Mouse (Mus musculus): Measurements from ENCODE around the gene Ttc22. TPM values are rescaled to one million over a fixed set of nuclear protein-coding genes. Genes with fewer than 3 reads are reported as not detected.

Gene Ttc22
- polyA plus RNA-seq, 1 experiment = not detected

DNA sequence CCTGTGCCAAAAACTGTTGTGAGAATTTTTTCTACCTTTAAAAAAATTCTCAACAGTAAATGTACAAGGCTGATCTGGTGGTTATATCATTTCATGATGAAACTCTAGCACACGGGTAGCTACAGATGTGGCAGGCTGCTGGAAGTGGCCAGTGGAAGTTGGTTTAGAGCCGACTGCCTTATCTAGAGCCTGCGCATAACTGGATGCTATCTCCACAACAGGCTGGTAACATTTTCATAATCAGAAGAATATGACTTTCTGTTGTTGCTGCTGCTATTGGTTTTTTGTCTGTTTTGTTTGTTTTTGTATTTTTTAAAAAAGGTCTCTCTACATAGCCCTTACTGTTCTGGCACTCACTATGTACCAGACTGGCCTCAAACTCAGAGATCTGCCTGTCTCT, 30.3 kb downstream of the Ttc22 start:
- 63% methylated on average over 3 of the region's 3 CpGs for WGBS
- H3K4me1 ChIP-seq (ENCODE audit: control insufficient read depth, insufficient read depth, low read length) = peaks cover 1% of the 10 kb centered on the region; the same call in 1 of the 2 replicates
- TF ChIP-seq POLR2A (IDR thresholded peaks at IDR 0.05; ENCODE audit: borderline replicate concordance, control insufficient read depth, low read depth, low read length) = no peak
- TF ChIP-seq CTCF (IDR thresholded peaks at IDR 0.05; ENCODE audit: control insufficient read depth, insufficient read depth, low read length) = no peak
- no peak overlapping the region for H3K27ac ChIP-seq (ENCODE audit: control insufficient read depth, insufficient read depth, low read depth, low read length, poor library complexity)
- no peak overlapping the region for H3K4me3 ChIP-seq (replicated peaks; ENCODE audit: control insufficient read depth, low read depth, low read length)

DNA sequence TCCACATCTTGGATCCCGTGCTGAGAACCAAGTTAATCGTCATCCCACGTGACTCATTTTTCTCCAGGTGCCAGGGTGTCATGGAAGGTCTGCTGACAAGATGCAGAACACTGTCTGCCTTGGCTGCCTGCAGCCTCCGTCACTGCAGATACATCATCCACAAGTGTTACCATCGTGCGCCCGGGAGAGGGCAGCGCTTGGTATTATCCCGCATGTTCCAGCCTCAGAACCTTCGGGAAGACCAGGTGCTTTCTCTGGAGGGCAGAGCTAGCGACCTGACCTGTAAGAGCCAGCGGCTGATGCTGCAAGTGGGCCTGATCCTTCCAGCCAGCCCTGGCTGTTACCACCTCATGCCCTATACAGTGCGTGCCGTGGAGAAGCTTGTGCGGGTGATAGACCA, 30.8 kb downstream of the Ttc22 start:
- H3K4me1 ChIP-seq (ENCODE audit: control insufficient read depth, insufficient read depth, low read length) = peaks cover 1% of the 10 kb centered on the region; the same call in 1 of the 2 replicates
- H3K27ac ChIP-seq (ENCODE audit: control insufficient read depth, insufficient read depth, low read depth, low read length, poor library complexity) = no peak overlapping the region
- no peak overlapping the region for H3K4me3 ChIP-seq (replicated peaks; ENCODE audit: control insufficient read depth, low read depth, low read length)
- WGBS = 93% methylated on average over 15 of the region's 15 CpGs
- TF ChIP-seq CTCF (IDR thresholded peaks at IDR 0.05; ENCODE audit: control insufficient read depth, insufficient read depth, low read length) (no peak), POLR2A (IDR thresholded peaks at IDR 0.05; ENCODE audit: borderline replicate concordance, control insufficient read depth, low read depth, low read length) (no peak)

DNA sequence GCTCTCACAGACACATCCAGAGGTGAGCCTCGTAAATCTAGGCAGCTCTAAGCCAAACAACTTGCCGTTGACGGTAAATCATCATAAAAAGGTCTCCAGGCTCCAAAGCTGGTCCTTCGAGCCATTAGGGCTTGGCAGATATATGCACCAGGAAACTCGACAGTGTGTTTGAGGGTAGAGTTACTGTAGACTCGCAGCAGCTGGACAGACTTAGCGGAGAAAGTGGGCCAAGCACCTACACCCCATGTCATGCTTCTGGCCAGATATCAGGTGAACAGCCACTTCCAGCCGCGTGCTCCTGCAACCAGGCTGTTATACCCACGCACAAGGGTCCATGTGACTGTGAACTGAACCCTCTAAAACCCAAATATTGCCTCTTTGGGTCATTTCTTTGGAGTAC, 33.4 kb downstream of the Ttc22 start:
- WGBS = 85% methylated on average over 10 of the region's 10 CpGs
- Histone ChIP-seq H3K27ac (ENCODE audit: control insufficient read depth, insufficient read depth, low read depth, low read length, poor library complexity) (no peak overlapping the region), H3K4me3 (replicated peaks; ENCODE audit: control insufficient read depth, low read depth, low read length) (no peak overlapping the region), H3K4me1 (ENCODE audit: control insufficient read depth, insufficient read depth, low read length) (peaks cover 1% of the 10 kb centered on the region; the same call in 1 of the 2 replicates)
- no peak for TF ChIP-seq POLR2A (IDR thresholded peaks at IDR 0.05; ENCODE audit: borderline replicate concordance, control insufficient read depth, low read depth, low read length)
- no peak for TF ChIP-seq CTCF (IDR thresholded peaks at IDR 0.05; ENCODE audit: control insufficient read depth, insufficient read depth, low read length)

GRCm38 (mm10) chr4:106663956-106664470, 41.8 kb downstream of the Ttc22 start:
- TF ChIP-seq POLR2A (IDR thresholded peaks at IDR 0.05; ENCODE audit: borderline replicate concordance, control insufficient read depth, low read depth, low read length) (no peak), CTCF (IDR thresholded peaks at IDR 0.05; ENCODE audit: control insufficient read depth, insufficient read depth, low read length) (no peak)
- no peak overlapping the region for H3K4me3 ChIP-seq (replicated peaks; ENCODE audit: control insufficient read depth, low read depth, low read length)
- H3K27ac ChIP-seq (ENCODE audit: control insufficient read depth, insufficient read depth, low read depth, low read length, poor library complexity) = no peak overlapping the region
- 91% methylated on average over 5 of the region's 5 CpGs for WGBS
- no peaks in the 10 kb centered on the region for H3K4me1 ChIP-seq (ENCODE audit: control insufficient read depth, insufficient read depth, low read length)

DNA sequence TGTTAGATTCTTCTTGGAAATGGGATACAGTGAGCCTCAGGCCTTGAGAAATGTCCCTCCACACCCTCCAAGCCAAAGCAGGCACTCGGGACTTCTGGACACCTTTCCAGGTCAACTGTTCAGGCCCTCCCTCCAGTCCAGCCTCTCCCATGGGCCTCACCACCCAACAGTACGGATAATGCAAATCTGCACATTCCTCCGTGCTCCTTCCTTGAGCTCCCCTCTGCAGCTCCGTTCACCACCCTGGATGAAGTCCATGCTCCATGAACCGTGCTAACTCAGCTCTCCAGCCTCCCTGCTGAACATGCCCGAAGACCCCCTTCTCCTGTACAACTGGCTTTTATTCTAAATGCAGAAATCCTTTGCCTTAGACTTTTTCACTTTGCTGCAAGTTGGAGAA, 42.5 kb downstream of the Ttc22 start:
- WGBS = 87% methylated on average over 6 of the region's 6 CpGs
- Histone ChIP-seq H3K4me3 (replicated peaks; ENCODE audit: control insufficient read depth, low read depth, low read length) (no peak overlapping the region), H3K4me1 (ENCODE audit: control insufficient read depth, insufficient read depth, low read length) (no peaks in the 10 kb centered on the region), H3K27ac (ENCODE audit: control insufficient read depth, insufficient read depth, low read depth, low read length, poor library complexity) (no peak overlapping the region)
- TF ChIP-seq CTCF (IDR thresholded peaks at IDR 0.05; ENCODE audit: control insufficient read depth, insufficient read depth, low read length) (no peak), POLR2A (IDR thresholded peaks at IDR 0.05; ENCODE audit: borderline replicate concordance, control insufficient read depth, low read depth, low read length) (no peak)

- Histone ChIP-seq H3K4me3 (replicated peaks; ENCODE audit: control insufficient read depth, low read depth, low read length) (no peak overlapping the region), H3K27ac (ENCODE audit: control insufficient read depth, insufficient read depth, low read depth, low read length, poor library complexity) (no peak overlapping the region), H3K4me1 (ENCODE audit: control insufficient read depth, insufficient read depth, low read length) (no peaks in the 10 kb centered on the region)
- 96% methylated on average over 2 of the region's 2 CpGs for WGBS
- no peak for TF ChIP-seq CTCF (IDR thresholded peaks at IDR 0.05; ENCODE audit: control insufficient read depth, insufficient read depth, low read length)
- no peak for TF ChIP-seq POLR2A (IDR thresholded peaks at IDR 0.05; ENCODE audit: borderline replicate concordance, control insufficient read depth, low read depth, low read length)
Observed at GRCm38 (mm10) chr4:106665269-106665668, 43.0 kb downstream of the Ttc22 start.

DNA sequence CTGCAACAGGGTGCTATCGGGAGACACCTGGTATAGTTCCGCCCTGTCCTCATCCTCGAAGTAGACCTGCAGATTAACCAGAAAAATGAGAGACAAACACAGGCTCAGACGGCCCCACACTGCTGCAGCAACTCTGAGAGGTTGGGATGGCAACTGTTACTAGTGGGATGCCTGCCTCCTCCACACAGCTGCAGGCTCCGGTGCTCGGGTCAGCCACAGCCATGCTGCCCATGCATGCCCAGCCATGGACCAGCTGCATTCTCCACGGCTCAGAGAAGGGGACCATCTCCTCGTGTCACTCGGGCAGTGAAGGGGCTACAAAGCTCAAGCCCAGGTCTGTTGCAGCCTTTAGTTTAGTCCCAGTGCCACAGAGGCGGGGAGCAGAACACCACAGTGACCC, 43.4 kb downstream of the Ttc22 start:
- TF ChIP-seq POLR2A (IDR thresholded peaks at IDR 0.05; ENCODE audit: borderline replicate concordance, control insufficient read depth, low read depth, low read length) (no peak), CTCF (IDR thresholded peaks at IDR 0.05; ENCODE audit: control insufficient read depth, insufficient read depth, low read length) (no peak)
- Histone ChIP-seq H3K4me1 (ENCODE audit: control insufficient read depth, insufficient read depth, low read length) (no peaks in the 10 kb centered on the region), H3K4me3 (replicated peaks; ENCODE audit: control insufficient read depth, low read depth, low read length) (no peak overlapping the region), H3K27ac (ENCODE audit: control insufficient read depth, insufficient read depth, low read depth, low read length, poor library complexity) (no peak overlapping the region)
- WGBS = 90% methylated on average over 10 of the region's 10 CpGs

- TF ChIP-seq CTCF (IDR thresholded peaks at IDR 0.05; ENCODE audit: control insufficient read depth, insufficient read depth, low read length) = no peak
- no peak for TF ChIP-seq POLR2A (IDR thresholded peaks at IDR 0.05; ENCODE audit: borderline replicate concordance, control insufficient read depth, low read depth, low read length)
- no peaks in the 10 kb centered on the region for H3K4me1 ChIP-seq (ENCODE audit: control insufficient read depth, insufficient read depth, low read length)
- WGBS = 95% methylated on average over 2 of the region's 2 CpGs
- H3K27ac ChIP-seq (ENCODE audit: control insufficient read depth, insufficient read depth, low read depth, low read length, poor library complexity) = no peak overlapping the region
- no peak overlapping the region for H3K4me3 ChIP-seq (replicated peaks; ENCODE audit: control insufficient read depth, low read depth, low read length)
Observed at GRCm38 (mm10) chr4:106666546-106666945, 44.3 kb downstream of the Ttc22 start.

GRCm38 (mm10) chr4:106676749-106677148, 54.5 kb downstream of the Ttc22 start:
- WGBS = 82% methylated on average over 5 of the region's 5 CpGs
- Histone ChIP-seq H3K4me1 (ENCODE audit: control insufficient read depth, insufficient read depth, low read length) (no peaks in the 10 kb centered on the region; the same call in 1 of the 2 replicates), H3K27ac (ENCODE audit: control insufficient read depth, insufficient read depth, low read depth, low read length, poor library complexity) (no peak overlapping the region), H3K4me3 (replicated peaks; ENCODE audit: control insufficient read depth, low read depth, low read length) (no peak overlapping the region)
- no peak for TF ChIP-seq POLR2A (IDR thresholded peaks at IDR 0.05; ENCODE audit: borderline replicate concordance, control insufficient read depth, low read depth, low read length)
- TF ChIP-seq CTCF (IDR thresholded peaks at IDR 0.05; ENCODE audit: control insufficient read depth, insufficient read depth, low read length) = no peak

All from bone marrow, adult 2 months (tissue).